Mouse (Mus musculus): ENCODE results near the gene Olfr1280.
"Not testable (repeated sequence)": the region's sequence is repeated elsewhere in the genome, so short reads cannot be mapped to it uniquely, and the experiment has no call there.

The Olfr1280 gene

DNA sequence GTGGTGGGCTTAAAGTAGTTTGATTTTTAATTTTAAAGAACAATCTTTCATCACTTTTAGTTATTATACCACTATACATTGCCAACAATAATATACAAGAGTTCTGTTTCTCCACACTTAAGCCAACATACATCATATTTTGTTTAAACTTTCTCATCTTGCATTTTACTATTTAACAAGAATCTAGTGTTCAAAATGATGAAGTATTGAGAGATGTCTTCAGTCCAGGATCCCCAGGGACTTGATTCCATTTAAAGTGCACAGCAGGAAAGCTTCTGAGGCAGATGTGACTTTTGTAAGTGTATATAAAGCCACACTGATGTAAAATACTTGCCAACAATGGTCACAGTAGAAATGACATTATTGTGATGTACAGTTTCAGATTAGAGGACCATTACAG is at the start of gene Olfr1280:
Gene Olfr1280, plus strand, starts transcription at position 301 of the 400 bp plus-strand sequence.
- no peak for DNase-seq (ENCODE audit: low read depth, low spot score)

DNA sequence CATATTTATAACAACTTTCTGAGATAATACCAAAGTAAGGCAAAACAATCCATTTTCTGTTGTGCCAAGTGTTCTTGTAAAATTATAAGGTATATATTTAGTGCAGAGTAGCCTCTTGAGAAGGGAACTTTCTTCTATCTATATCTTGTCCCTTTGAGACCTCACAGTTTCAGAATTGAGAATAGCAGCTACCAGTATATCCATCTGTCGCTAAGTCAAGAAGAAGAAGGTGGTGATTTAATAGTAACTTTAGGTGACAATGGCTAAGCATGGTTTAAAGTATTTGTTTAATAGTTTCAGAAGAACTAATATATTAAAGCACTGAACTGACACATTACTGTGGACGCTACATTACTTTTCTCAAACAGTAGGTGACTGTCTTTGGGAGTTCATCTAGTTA is 39.8 kb upstream of the Olfr1280 start, which contains the start of gene Olfr1277:
Gene Olfr1277, minus strand, starts transcription at position 101 of the 400 bp plus-strand sequence.
- DNase-seq (ENCODE audit: low read depth, low spot score), result no peak

- DNase-seq (ENCODE audit: low read depth, low spot score), result no peak
Observed at GRCm38 (mm10) chr2:111289836-111290235, 24.0 kb upstream of the Olfr1280 start, which contains the start of gene Olfr1278. TSS of gene Olfr1278 (plus strand) at chr2:111290136.

GRCm38 (mm10) chr2:111298541-111298940 is 15.3 kb upstream of the Olfr1280 start:
- no peak for DNase-seq (ENCODE audit: low read depth, low spot score)

DNA sequence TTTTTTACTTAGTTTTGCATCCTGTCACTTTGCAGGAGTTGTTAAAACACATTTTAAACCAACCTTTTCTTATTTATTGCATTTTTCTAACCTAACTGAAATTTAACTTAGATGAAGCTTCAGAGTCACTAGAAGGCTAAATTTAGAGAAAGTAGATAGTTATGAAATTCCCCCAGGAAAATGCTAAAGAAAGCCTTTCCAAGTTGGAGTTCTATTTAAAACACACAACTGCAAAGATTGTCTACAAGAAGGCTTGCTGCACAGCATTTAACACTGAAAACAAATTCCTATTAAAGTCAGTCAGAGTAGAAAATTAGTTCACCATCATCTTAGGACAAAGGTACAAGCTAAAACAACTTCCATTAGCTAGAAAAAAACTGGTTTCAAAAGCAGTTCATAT is 13.4 kb upstream of the Olfr1280 start, which contains the start of gene Olfr1279:
Gene Olfr1279, plus strand, starts transcription at position 262 of the 400 bp plus-strand sequence.
- no peak for DNase-seq (ENCODE audit: low read depth, low spot score)

GRCm38 (mm10) chr2:111326220-111326619 is 12.4 kb downstream of the Olfr1280 start, which contains the start of gene Olfr1281:
TSS of gene Olfr1281 (plus strand) at chr2:111326520.
- DNase-seq (ENCODE audit: low read depth, low spot score), result no peak

DNA sequence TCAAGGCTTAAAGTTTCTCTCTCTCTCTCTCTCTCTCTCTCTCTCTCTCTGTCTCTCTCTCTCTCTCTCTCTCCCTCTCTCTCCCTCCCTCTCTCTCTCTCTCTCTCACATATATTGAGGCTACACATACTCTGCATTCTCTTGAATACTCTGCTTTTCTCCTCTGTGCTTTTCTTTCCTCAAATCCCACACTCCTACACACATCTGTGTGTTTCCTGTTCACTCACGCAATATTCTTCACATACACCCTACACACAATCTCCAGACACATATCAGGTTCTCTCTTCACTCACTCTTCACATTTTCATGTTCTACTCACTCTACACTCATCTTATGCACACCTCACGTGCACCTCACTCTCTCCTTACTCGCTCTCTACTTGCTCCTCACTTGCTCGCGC is 19.9 kb downstream of the Olfr1280 start:
- DNase-seq (ENCODE audit: low read depth, low spot score), result not testable (repeated sequence)

DNA sequence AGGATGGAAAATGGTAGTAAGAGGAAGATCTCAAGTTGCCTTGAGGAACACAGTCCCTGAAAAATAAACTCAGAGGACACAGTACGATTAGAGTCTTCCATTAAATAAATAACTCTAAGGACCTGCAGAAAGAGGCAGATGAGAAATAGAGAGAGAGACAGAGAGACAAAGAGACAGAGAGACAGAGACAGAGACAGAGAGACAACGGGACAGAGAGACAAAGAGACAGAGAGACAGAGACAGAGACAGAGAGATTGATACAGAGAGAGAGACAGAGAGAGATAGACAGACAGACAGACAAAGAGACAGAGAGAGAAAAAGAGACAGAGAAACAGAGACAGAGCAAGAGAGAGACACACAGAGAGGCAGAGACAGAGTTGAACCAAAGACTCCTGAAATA is 22.2 kb downstream of the Olfr1280 start, which contains the start of gene Olfr1282:
Gene Olfr1282, minus strand, starts transcription at position 101 of the 400 bp plus-strand sequence.
- no peak for DNase-seq (ENCODE audit: low read depth, low spot score)

DNA sequence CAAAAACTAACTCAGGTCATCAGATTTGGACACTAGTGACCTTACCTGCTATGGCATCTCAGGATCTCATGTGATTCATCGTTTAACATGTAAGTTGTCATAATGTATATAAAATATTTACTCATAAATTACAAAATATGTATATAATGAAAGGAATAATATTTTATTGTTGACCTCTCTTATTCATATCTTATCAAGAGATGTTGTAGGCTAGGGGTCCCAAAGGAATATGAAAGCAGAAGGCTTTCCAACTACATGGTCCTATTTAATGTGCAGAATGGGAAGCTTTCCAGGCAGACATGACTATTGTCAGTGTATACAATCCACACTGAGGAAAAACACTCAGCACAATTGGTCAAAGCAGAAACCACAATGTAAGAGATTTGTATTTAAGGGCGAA is 52.7 kb downstream of the Olfr1280 start, which contains the start of gene Olfr1283:
Gene Olfr1283, plus strand, starts transcription at position 301 of the 400 bp plus-strand sequence.
- no peak for DNase-seq (ENCODE audit: low read depth, low spot score)

DNA sequence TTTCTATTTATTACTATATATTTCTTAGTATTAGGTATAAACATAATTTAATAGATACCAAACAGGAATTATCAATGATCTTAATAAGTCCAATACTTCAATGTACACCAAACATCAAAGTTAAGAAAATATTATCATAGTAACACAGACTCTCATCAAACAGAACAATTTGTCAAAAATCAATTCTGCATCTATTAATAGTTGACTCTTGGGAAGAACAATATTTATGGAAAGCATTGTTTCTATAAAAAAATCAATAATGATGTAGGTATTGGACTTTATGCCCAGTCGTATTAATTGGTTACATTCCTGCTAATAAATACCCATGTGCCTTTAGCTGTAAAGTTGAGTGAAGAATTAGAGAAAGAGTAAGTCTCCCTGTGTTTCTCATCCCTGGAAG is 61.4 kb downstream of the Olfr1280 start, which contains the start of gene Olfr1284:
Gene Olfr1284, plus strand, starts transcription at position 301 of the 400 bp plus-strand sequence.
- no peak for DNase-seq (ENCODE audit: low read depth, low spot score)
